Mouse (Mus musculus) olfactory bulb, adult 2 months (tissue): Measurements from ENCODE around the gene Fitm2.

ENCODE experiments used
- CTCF ChIP-seq: fragments of 200-500 bp; IDR thresholded peaks from 2 replicates; pipeline ENCODE4 v1.5.1; 2012; ENCODE audit warnings: low read depth, mild to moderate bottlenecking, low read length, moderate library complexity; ENCODE audit not compliant: insufficient read depth
- POLR2A ChIP-seq: fragments of 200-500 bp; IDR thresholded peaks from 2 replicates; pipeline ENCODE4 v1.6.1; 2012; ENCODE audit warnings: mild to moderate bottlenecking, low read depth, low read length, moderate library complexity; ENCODE audit not compliant: insufficient read depth

GRCm38 (mm10) chr2:163417830-163418229 is 54.6 kb downstream of the Fitm2 start:
- TF ChIP-seq CTCF, result no peak
- no peak for TF ChIP-seq POLR2A
